Mouse (Mus musculus): Measurements from ENCODE around the gene Egfl7.

DNA sequence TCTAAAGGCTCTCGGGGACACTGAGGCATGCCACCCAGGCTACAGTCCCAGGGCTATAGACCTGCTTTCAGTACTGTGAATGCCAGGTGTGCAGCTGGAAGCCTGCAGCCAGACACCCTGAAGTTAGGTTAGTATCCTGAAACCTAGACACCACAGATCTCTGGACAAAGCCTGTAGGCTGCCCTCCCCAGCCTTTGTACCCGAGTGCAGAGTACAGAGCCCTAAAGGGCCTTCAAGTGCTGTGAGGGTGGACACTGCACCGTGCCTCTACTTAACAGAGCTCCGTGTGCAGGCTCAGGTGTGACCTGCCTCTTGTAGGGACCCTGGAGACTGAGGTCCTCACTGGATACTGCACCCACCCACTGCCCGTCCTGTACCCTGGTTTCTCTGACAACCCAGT lies 19.3 kb upstream of the Egfl7 start:
- TF ChIP-seq CTCF (IDR thresholded peaks at IDR 0.05; ENCODE audit: low read depth, low read length) (no peak), POLR2A (IDR thresholded peaks at IDR 0.05; ENCODE audit: borderline replicate concordance, low read depth, low read length) (no peak)
